Mouse (Mus musculus): ENCODE measurements around the gene Jmjd8. TPM values are rescaled to one million over a fixed set of nuclear protein-coding genes. Genes with fewer than 3 reads are reported as not detected.

Jmjd8 gene
- polyA plus RNA-seq, 1 experiment from 2014 or later: 26.4 TPM

Other genes starting within 250 kb of the Jmjd8 start
- 12.0 TPM for gene Lmf1, start 249.8 kb upstream of the Jmjd8 start, polyA plus RNA-seq (2014; fragmentation: Illumina TruSeq; extraction: RNeasy Lipid Tissue Mini Kit (QIAGEN cat#74804); ENCODE audit: insufficient read depth, low read depth, low replicate concordance)
- gene Gng13, start 111.7 kb upstream of the Jmjd8 start, polyA plus RNA-seq (2014; fragmentation: Illumina TruSeq; extraction: RNeasy Lipid Tissue Mini Kit (QIAGEN cat#74804); ENCODE audit: insufficient read depth, low read depth, low replicate concordance): 0.90 TPM
- gene Chtf18, start 101.4 kb upstream of the Jmjd8 start, polyA plus RNA-seq (2014; fragmentation: Illumina TruSeq; extraction: RNeasy Lipid Tissue Mini Kit (QIAGEN cat#74804); ENCODE audit: insufficient read depth, low read depth, low replicate concordance): 1.0 TPM
- gene Rpusd1, start 101.2 kb upstream of the Jmjd8 start, polyA plus RNA-seq (2014; fragmentation: Illumina TruSeq; extraction: RNeasy Lipid Tissue Mini Kit (QIAGEN cat#74804); ENCODE audit: insufficient read depth, low read depth, low replicate concordance): 9.4 TPM
- not detected for gene Mslnl, start 92.8 kb upstream of the Jmjd8 start, polyA plus RNA-seq (2014; fragmentation: Illumina TruSeq; extraction: RNeasy Lipid Tissue Mini Kit (QIAGEN cat#74804); ENCODE audit: insufficient read depth, low read depth, low replicate concordance)
- gene Msln, start 74.5 kb upstream of the Jmjd8 start, polyA plus RNA-seq (2014; fragmentation: Illumina TruSeq; extraction: RNeasy Lipid Tissue Mini Kit (QIAGEN cat#74804); ENCODE audit: insufficient read depth, low read depth, low replicate concordance): 49.1 TPM
- 12.8 TPM for gene Narfl, start 55.1 kb upstream of the Jmjd8 start, polyA plus RNA-seq (2014; fragmentation: Illumina TruSeq; extraction: RNeasy Lipid Tissue Mini Kit (QIAGEN cat#74804); ENCODE audit: insufficient read depth, low read depth, low replicate concordance)
- gene Haghl, start 43.2 kb upstream of the Jmjd8 start, polyA plus RNA-seq (2014; fragmentation: Illumina TruSeq; extraction: RNeasy Lipid Tissue Mini Kit (QIAGEN cat#74804); ENCODE audit: insufficient read depth, low read depth, low replicate concordance): 24.0 TPM
- gene Ccdc78, start 42.3 kb upstream of the Jmjd8 start, polyA plus RNA-seq (2014; fragmentation: Illumina TruSeq; extraction: RNeasy Lipid Tissue Mini Kit (QIAGEN cat#74804); ENCODE audit: insufficient read depth, low read depth, low replicate concordance): 10.3 TPM
- 73.2 TPM for gene Fam173a, start 36.0 kb upstream of the Jmjd8 start, polyA plus RNA-seq (2014; fragmentation: Illumina TruSeq; extraction: RNeasy Lipid Tissue Mini Kit (QIAGEN cat#74804); ENCODE audit: insufficient read depth, low read depth, low replicate concordance)
- not detected for gene AC134908.4, start 33.2 kb upstream of the Jmjd8 start, polyA plus RNA-seq (2014; fragmentation: Illumina TruSeq; extraction: RNeasy Lipid Tissue Mini Kit (QIAGEN cat#74804); ENCODE audit: insufficient read depth, low read depth, low replicate concordance)
- gene Metrn, start 31.7 kb upstream of the Jmjd8 start, polyA plus RNA-seq (2014; fragmentation: Illumina TruSeq; extraction: RNeasy Lipid Tissue Mini Kit (QIAGEN cat#74804); ENCODE audit: insufficient read depth, low read depth, low replicate concordance): 24.7 TPM
- 1.5 TPM for gene Fbxl16, start 19.8 kb upstream of the Jmjd8 start, polyA plus RNA-seq (2014; fragmentation: Illumina TruSeq; extraction: RNeasy Lipid Tissue Mini Kit (QIAGEN cat#74804); ENCODE audit: insufficient read depth, low read depth, low replicate concordance)
- gene Wdr24, start 5.2 kb upstream of the Jmjd8 start, polyA plus RNA-seq (2014; fragmentation: Illumina TruSeq; extraction: RNeasy Lipid Tissue Mini Kit (QIAGEN cat#74804); ENCODE audit: insufficient read depth, low read depth, low replicate concordance): 6.9 TPM
- 114 TPM for gene Stub1, start 4.5 kb downstream of the Jmjd8 start, polyA plus RNA-seq (2014; fragmentation: Illumina TruSeq; extraction: RNeasy Lipid Tissue Mini Kit (QIAGEN cat#74804); ENCODE audit: insufficient read depth, low read depth, low replicate concordance)
- gene Rhbdl1, start 8.4 kb downstream of the Jmjd8 start, polyA plus RNA-seq (2014; fragmentation: Illumina TruSeq; extraction: RNeasy Lipid Tissue Mini Kit (QIAGEN cat#74804); ENCODE audit: insufficient read depth, low read depth, low replicate concordance): 2.0 TPM
- gene Gm20683, start 12.9 kb downstream of the Jmjd8 start, polyA plus RNA-seq (2014; fragmentation: Illumina TruSeq; extraction: RNeasy Lipid Tissue Mini Kit (QIAGEN cat#74804); ENCODE audit: insufficient read depth, low read depth, low replicate concordance): 2.7 TPM
- gene Rhot2, start 16.0 kb downstream of the Jmjd8 start, polyA plus RNA-seq (2014; fragmentation: Illumina TruSeq; extraction: RNeasy Lipid Tissue Mini Kit (QIAGEN cat#74804); ENCODE audit: insufficient read depth, low read depth, low replicate concordance): 17.7 TPM
- 7.7 TPM for gene Wdr90, start 32.6 kb downstream of the Jmjd8 start, polyA plus RNA-seq (2014; fragmentation: Illumina TruSeq; extraction: RNeasy Lipid Tissue Mini Kit (QIAGEN cat#74804); ENCODE audit: insufficient read depth, low read depth, low replicate concordance)
- gene Mcrip2, start 39.9 kb downstream of the Jmjd8 start, polyA plus RNA-seq (2014; fragmentation: Illumina TruSeq; extraction: RNeasy Lipid Tissue Mini Kit (QIAGEN cat#74804); ENCODE audit: insufficient read depth, low read depth, low replicate concordance): 17.9 TPM
- gene Mettl26, start 46.2 kb downstream of the Jmjd8 start, polyA plus RNA-seq (2014; fragmentation: Illumina TruSeq; extraction: RNeasy Lipid Tissue Mini Kit (QIAGEN cat#74804); ENCODE audit: insufficient read depth, low read depth, low replicate concordance): 42.2 TPM
- 0.25 TPM for gene Wfikkn1, start 52.0 kb downstream of the Jmjd8 start, polyA plus RNA-seq (2014; fragmentation: Illumina TruSeq; extraction: RNeasy Lipid Tissue Mini Kit (QIAGEN cat#74804); ENCODE audit: insufficient read depth, low read depth, low replicate concordance)
- 16.6 TPM for gene Rab40c, start 90.9 kb downstream of the Jmjd8 start, polyA plus RNA-seq (2014; fragmentation: Illumina TruSeq; extraction: RNeasy Lipid Tissue Mini Kit (QIAGEN cat#74804); ENCODE audit: insufficient read depth, low read depth, low replicate concordance)
- gene Pigq, start 116.1 kb downstream of the Jmjd8 start, polyA plus RNA-seq (2014; fragmentation: Illumina TruSeq; extraction: RNeasy Lipid Tissue Mini Kit (QIAGEN cat#74804); ENCODE audit: insufficient read depth, low read depth, low replicate concordance): 34.5 TPM
- 7.5 TPM for gene Nhlrc4, start 116.1 kb downstream of the Jmjd8 start, polyA plus RNA-seq (2014; fragmentation: Illumina TruSeq; extraction: RNeasy Lipid Tissue Mini Kit (QIAGEN cat#74804); ENCODE audit: insufficient read depth, low read depth, low replicate concordance)
- not detected for gene A930017K11Rik, start 123.7 kb downstream of the Jmjd8 start, polyA plus RNA-seq (2014; fragmentation: Illumina TruSeq; extraction: RNeasy Lipid Tissue Mini Kit (QIAGEN cat#74804); ENCODE audit: insufficient read depth, low read depth, low replicate concordance)
- gene Capn15, start 156.9 kb downstream of the Jmjd8 start, polyA plus RNA-seq (2014; fragmentation: Illumina TruSeq; extraction: RNeasy Lipid Tissue Mini Kit (QIAGEN cat#74804); ENCODE audit: insufficient read depth, low read depth, low replicate concordance): 6.4 TPM
- 10.4 TPM for gene Rab11fip3, start 240.7 kb downstream of the Jmjd8 start, polyA plus RNA-seq (2014; fragmentation: Illumina TruSeq; extraction: RNeasy Lipid Tissue Mini Kit (QIAGEN cat#74804); ENCODE audit: insufficient read depth, low read depth, low replicate concordance)

Measured in lung, adult 10 weeks (tissue).